Mouse (Mus musculus) forebrain, embryonic 15.5 days (tissue): ENCODE data around the gene Cep72. TPM values are rescaled to one million over a fixed set of nuclear protein-coding genes. Genes with fewer than 3 reads are reported as not detected.
A peak's percentile ranks its signal among the peaks of the same experiment; 100 is the strongest.
"Not testable (repeated sequence)": the region's sequence is repeated elsewhere in the genome, so short reads cannot be mapped to it uniquely, and the experiment has no call there.

ENCODE experiments used
- ATAC-seq: fragments of 200-750 bp; cut with Nextera tagmentation; replicated peaks from 2 replicates; pipeline ENCODE4 v1.8.0; 2017; ENCODE audit warnings: mild to moderate bottlenecking, moderate TSS enrichment, moderate library complexity
- H3K27ac ChIP-seq: fragments of 300-500 bp; sonication (generic); replicated peaks from 2 replicates; pipeline ENCODE4 v1.5.1; 2015; ENCODE audit warnings: mild to moderate bottlenecking, inconsistent platforms
- H3K27me3 ChIP-seq: fragments of 300-500 bp; sonication (generic); 2 replicates; pipeline ENCODE4 v1.6.1; 2015; ENCODE audit warnings: inconsistent platforms
- H3K36me3 ChIP-seq: fragments of 300-500 bp; sonication (generic); 2 replicates; pipeline ENCODE4 v1.6.1; 2015; ENCODE audit warnings: mild to moderate bottlenecking, inconsistent platforms
- H3K4me1 ChIP-seq: fragments of 300-500 bp; sonication (generic); 2 replicates; pipeline ENCODE4 v1.6.1; 2015; ENCODE audit warnings: inconsistent platforms
- H3K4me2 ChIP-seq: fragments of 300-500 bp; sonication (generic); replicated peaks from 2 replicates; pipeline ENCODE4 v1.6.1; 2015; ENCODE audit warnings: mild to moderate bottlenecking, inconsistent platforms
- H3K4me3 ChIP-seq: fragments of 300-500 bp; sonication (generic); 2 replicates; pipeline ENCODE4 v1.5.1; 2015; ENCODE audit warnings: mild to moderate bottlenecking, inconsistent platforms
- H3K9ac ChIP-seq: fragments of 300-500 bp; sonication (generic); replicated peaks from 2 replicates; pipeline ENCODE4 v1.6.1; 2015; ENCODE audit warnings: mild to moderate bottlenecking, inconsistent platforms
- H3K9me3 ChIP-seq: fragments of 300-500 bp; sonication (generic); 2 replicates; pipeline ENCODE4 v1.6.1; 2016; ENCODE audit warnings: inconsistent platforms
- WGBS: fragments of 180-500 bp; shearing (Covaris S2); methylation state at CpG from one replicate; pipeline ENCODE4 v1.1.7; 2015; ENCODE audit warnings: mixed read lengths; 5-methylcytosine and 5-hydroxymethylcytosine counted together
- polyA plus RNA-seq: library from polyadenylated mRNA; unstranded; fragments of >200 nt; fragmentation: Nextera tagmentation; extraction: Ambion mirVana; gene quantifications from 2 replicates; pipeline ENCODE4 v1.2.1, GENCODE M21; 2015

Gene Cep72
- polyA plus RNA-seq, 1 experiment from 2014 or later, result 13.1 TPM

GRCm38 (mm10) chr13:74026215-74026614 lies 35.9 kb downstream of the Cep72 start:
- peaks cover 10% of the 10 kb centered on the region; the same call in 1 of the 2 replicates for H3K4me1 ChIP-seq
- H3K36me3 ChIP-seq, result no peaks in the 10 kb centered on the region
- no peak overlapping the region for H3K27ac ChIP-seq
- H3K4me3 ChIP-seq, result no peak overlapping the region
- H3K4me2 ChIP-seq, result no peak overlapping the region
- no peak overlapping the region for H3K9ac ChIP-seq
- H3K27me3 ChIP-seq, result no peaks in the 10 kb centered on the region
- peak; percentile 61 for ATAC-seq
- H3K9me3 ChIP-seq, result no peaks in the 10 kb centered on the region
- WGBS, result 9% methylated on average over 2 of the region's 2 CpGs

- H3K9ac ChIP-seq, result no peak overlapping the region
- no peaks in the 10 kb centered on the region for H3K36me3 ChIP-seq
- peaks cover 10% of the 10 kb centered on the region; the same call in 1 of the 2 replicates for H3K4me1 ChIP-seq
- no peak overlapping the region for H3K4me2 ChIP-seq
- WGBS, result 59% methylated on average over 4 of the region's 4 CpGs
- no peaks in the 10 kb centered on the region for H3K27me3 ChIP-seq
- peak; percentile 51 for ATAC-seq
- no peak overlapping the region for H3K4me3 ChIP-seq
- no peak overlapping the region for H3K27ac ChIP-seq
- H3K9me3 ChIP-seq, result no peaks in the 10 kb centered on the region
Measured at GRCm38 (mm10) chr13:74025151-74026081, 36.7 kb downstream of the Cep72 start.

- not testable (repeated sequence) for H3K9me3 ChIP-seq, H3K4me3 ChIP-seq, H3K27ac ChIP-seq, H3K4me1 ChIP-seq, ATAC-seq, H3K27me3 ChIP-seq, H3K9ac ChIP-seq, H3K4me2 ChIP-seq, H3K36me3 ChIP-seq
- 83% methylated on average over 8 of the region's 8 CpGs for WGBS
Measured at GRCm38 (mm10) chr13:74019006-74019405, 43.1 kb downstream of the Cep72 start.

GRCm38 (mm10) chr13:74017426-74017825 lies 44.7 kb downstream of the Cep72 start:
- no peaks in the 10 kb centered on the region for H3K36me3 ChIP-seq
- H3K27ac ChIP-seq, result no peak overlapping the region
- no peak for ATAC-seq
- H3K4me3 ChIP-seq, result no peak overlapping the region
- H3K4me1 ChIP-seq, result no peaks in the 10 kb centered on the region
- 73% methylated on average over 4 of the region's 4 CpGs for WGBS
- H3K27me3 ChIP-seq, result no peaks in the 10 kb centered on the region
- no peak overlapping the region for H3K9ac ChIP-seq
- no peaks in the 10 kb centered on the region for H3K9me3 ChIP-seq
- no peak overlapping the region for H3K4me2 ChIP-seq

- Histone ChIP-seq H3K9ac (no peak overlapping the region), H3K9me3 (no peaks in the 10 kb centered on the region), H3K27me3 (no peaks in the 10 kb centered on the region), H3K36me3 (no peaks in the 10 kb centered on the region), H3K4me2 (no peak overlapping the region), H3K4me1 (peaks cover 5% of the 10 kb centered on the region; the same call in 1 of the 2 replicates), H3K27ac (no peak overlapping the region), H3K4me3 (no peak overlapping the region)
- no peak for ATAC-seq
- 83% methylated on average over 4 of the region's 4 CpGs for WGBS
Measured at GRCm38 (mm10) chr13:74015908-74016307, 46.2 kb downstream of the Cep72 start.

GRCm38 (mm10) chr13:74010678-74011077 lies 51.4 kb downstream of the Cep72 start:
- 0 out of 2 replicates have a peak, but pooled peaks cover 4% of the 10 kb centered on the region for H3K27me3 ChIP-seq
- peak overlapping the region; percentile 64 for H3K9ac ChIP-seq
- peak overlapping the region; percentile 71 for H3K4me3 ChIP-seq
- no peaks in the 10 kb centered on the region for H3K9me3 ChIP-seq
- ATAC-seq, result peak; percentile 33
- H3K36me3 ChIP-seq, result no peaks in the 10 kb centered on the region
- WGBS, result 11% methylated on average over 3 of the region's 3 CpGs
- peak overlapping the region; percentile 69 for H3K27ac ChIP-seq
- H3K4me2 ChIP-seq, result peak overlapping the region; percentile 98
- H3K4me1 ChIP-seq, result peaks cover 15% of the 10 kb centered on the region

GRCm38 (mm10) chr13:74009791-74010614 lies 52.1 kb downstream of the Cep72 start:
- Histone ChIP-seq H3K36me3 (no peaks in the 10 kb centered on the region), H3K4me2 (peak overlapping the region; percentile 98), H3K4me3 (peak overlapping the region; percentile 71), H3K9me3 (no peaks in the 10 kb centered on the region), H3K27me3 (0 out of 2 replicates have a peak, but pooled peaks cover 4% of the 10 kb centered on the region), H3K9ac (peak overlapping the region; percentile 64), H3K27ac (peak overlapping the region; percentile 69), H3K4me1 (peaks cover 15% of the 10 kb centered on the region)
- WGBS, result under 1% methylated on average over 55 of the region's 55 CpGs
- ATAC-seq, result peak; percentile 67

- Histone ChIP-seq H3K27ac (peak within 1 kb of the TSS; percentile 69), H3K4me1 (peaks cover 15% of the 10 kb centered on the region), H3K4me2 (peak within 1 kb of the TSS; percentile 98), H3K27me3 (0 out of 2 replicates have a peak, but pooled peaks cover 4% of the 10 kb centered on the region), H3K4me3 (peak within 1 kb of the TSS; percentile 71), H3K36me3 (no peaks in the 10 kb centered on the region), H3K9ac (peak within 1 kb of the TSS; percentile 64), H3K9me3 (no peaks in the 10 kb centered on the region)
- under 1% methylated on average over 56 of the region's 56 CpGs for WGBS
- ATAC-seq, result peak; percentile 93
Measured at GRCm38 (mm10) chr13:74008948-74009718, 53.0 kb downstream of the Cep72 start, which contains the start of gene Tppp. TSS of gene Tppp (plus strand) at chr13:74009407.

GRCm38 (mm10) chr13:74008216-74008615 lies 53.9 kb downstream of the Cep72 start:
- not testable (repeated sequence) for H3K4me2 ChIP-seq, H3K4me3 ChIP-seq, H3K27ac ChIP-seq, H3K9ac ChIP-seq, H3K9me3 ChIP-seq, H3K36me3 ChIP-seq, ATAC-seq, H3K27me3 ChIP-seq
- H3K4me1 ChIP-seq, result peaks cover 15% of the 10 kb centered on the region
- 73% methylated on average over 2 of the region's 2 CpGs for WGBS

- not testable (repeated sequence) for H3K4me3 ChIP-seq, ATAC-seq
- 87% methylated on average over 4 of the region's 4 CpGs for WGBS
Measured at GRCm38 (mm10) chr13:74006881-74007280, 55.2 kb downstream of the Cep72 start.

GRCm38 (mm10) chr13:74001492-74001891 lies 60.6 kb downstream of the Cep72 start:
- H3K27me3 ChIP-seq, result no peaks in the 10 kb centered on the region
- no peak overlapping the region for H3K27ac ChIP-seq
- no peaks in the 10 kb centered on the region for H3K36me3 ChIP-seq
- no peak overlapping the region for H3K4me2 ChIP-seq
- no peaks in the 10 kb centered on the region for H3K9me3 ChIP-seq
- no peak for ATAC-seq
- H3K4me1 ChIP-seq, result no peaks in the 10 kb centered on the region
- H3K4me3 ChIP-seq, result no peak overlapping the region
- WGBS, result 82% methylated on average over 4 of the region's 4 CpGs
- no peak overlapping the region for H3K9ac ChIP-seq

More at GRCm38 (mm10) chr13:74006881-74007280, 55.2 kb downstream of the Cep72 start:
- H3K4me1 ChIP-seq, result peaks cover 15% of the 10 kb centered on the region
- not testable (repeated sequence) for H3K27ac ChIP-seq, H3K27me3 ChIP-seq, H3K4me2 ChIP-seq, H3K9me3 ChIP-seq, H3K9ac ChIP-seq, H3K36me3 ChIP-seq
